Mouse (Mus musculus): ENCODE results near the gene Dnm2. TPM values are rescaled to one million over a fixed set of nuclear protein-coding genes. Genes with fewer than 3 reads are reported as not detected.

The Dnm2 gene
- polyA plus RNA-seq, 1 experiment, result 67.9 TPM

- TF ChIP-seq CTCF (IDR thresholded peaks at IDR 0.05; ENCODE audit: extremely low read depth, insufficient read depth, low read length) (no peak), POLR2A (IDR thresholded peaks at IDR 0.05; ENCODE audit: extremely low read depth, insufficient read depth, low read length) (no peak)
- no peak overlapping the region for H3K27ac ChIP-seq (ENCODE audit: insufficient read depth, low read length)
- H3K4me3 ChIP-seq (ENCODE audit: insufficient read depth, low read length), result peak overlapping the region; percentile 60
- H3K4me1 ChIP-seq (ENCODE audit: control insufficient read depth, insufficient read depth, low read length), result no peaks in the 10 kb centered on the region
Observed at GRCm38 (mm10) chr9:21545916-21546788, 121.4 kb downstream of the Dnm2 start.

- Histone ChIP-seq H3K4me1 (ENCODE audit: control insufficient read depth, insufficient read depth, low read length) (no peaks in the 10 kb centered on the region), H3K4me3 (ENCODE audit: insufficient read depth, low read length) (peak within 1 kb of the TSS; percentile 60), H3K27ac (ENCODE audit: insufficient read depth, low read length) (peak within 1 kb of the TSS; percentile 73; the same call in 1 of the 2 replicates)
- TF ChIP-seq POLR2A (IDR thresholded peaks at IDR 0.05; ENCODE audit: extremely low read depth, insufficient read depth, low read length), result no peak
Observed at GRCm38 (mm10) chr9:21546789-21547074, 122.0 kb downstream of the Dnm2 start, which contains the start of gene Carm1. Gene Carm1 (plus strand): TSS chr9:21546894.

GRCm38 (mm10) chr9:21547075-21547941, 122.6 kb downstream of the Dnm2 start:
- TF ChIP-seq POLR2A (IDR thresholded peaks at IDR 0.05; ENCODE audit: extremely low read depth, insufficient read depth, low read length) (no peak), CTCF (IDR thresholded peaks at IDR 0.05; ENCODE audit: extremely low read depth, insufficient read depth, low read length) (no peak)
- H3K4me3 ChIP-seq (ENCODE audit: insufficient read depth, low read length), result peak overlapping the region; percentile 60
- H3K27ac ChIP-seq (ENCODE audit: insufficient read depth, low read length), result peak overlapping the region; percentile 73; the same call in 1 of the 2 replicates
- no peaks in the 10 kb centered on the region for H3K4me1 ChIP-seq (ENCODE audit: control insufficient read depth, insufficient read depth, low read length)

GRCm38 (mm10) chr9:21551049-21551448, 126.3 kb downstream of the Dnm2 start:
- no peak overlapping the region for H3K27ac ChIP-seq (ENCODE audit: insufficient read depth, low read length)
- no peak overlapping the region for H3K4me3 ChIP-seq (ENCODE audit: insufficient read depth, low read length)
- TF ChIP-seq CTCF (IDR thresholded peaks at IDR 0.05; ENCODE audit: extremely low read depth, insufficient read depth, low read length), result no peak
- TF ChIP-seq POLR2A (IDR thresholded peaks at IDR 0.05; ENCODE audit: extremely low read depth, insufficient read depth, low read length), result no peak
- H3K4me1 ChIP-seq (ENCODE audit: control insufficient read depth, insufficient read depth, low read length), result no peaks in the 10 kb centered on the region

- TF ChIP-seq CTCF (IDR thresholded peaks at IDR 0.05; ENCODE audit: extremely low read depth, insufficient read depth, low read length) (no peak), POLR2A (IDR thresholded peaks at IDR 0.05; ENCODE audit: extremely low read depth, insufficient read depth, low read length) (no peak)
- H3K4me1 ChIP-seq (ENCODE audit: control insufficient read depth, insufficient read depth, low read length), result no peaks in the 10 kb centered on the region
- H3K27ac ChIP-seq (ENCODE audit: insufficient read depth, low read length), result no peak overlapping the region
- no peak overlapping the region for H3K4me3 ChIP-seq (ENCODE audit: insufficient read depth, low read length)
Observed at GRCm38 (mm10) chr9:21553607-21554273, 129.0 kb downstream of the Dnm2 start.

- Histone ChIP-seq H3K4me3 (ENCODE audit: insufficient read depth, low read length) (no peak overlapping the region), H3K27ac (ENCODE audit: insufficient read depth, low read length) (no peak overlapping the region), H3K4me1 (ENCODE audit: control insufficient read depth, insufficient read depth, low read length) (no peaks in the 10 kb centered on the region)
- TF ChIP-seq CTCF (IDR thresholded peaks at IDR 0.05; ENCODE audit: extremely low read depth, insufficient read depth, low read length) (no peak), POLR2A (IDR thresholded peaks at IDR 0.05; ENCODE audit: extremely low read depth, insufficient read depth, low read length) (no peak)
Observed at GRCm38 (mm10) chr9:21555198-21555742, 130.6 kb downstream of the Dnm2 start.

- Histone ChIP-seq H3K27ac (ENCODE audit: insufficient read depth, low read length) (no peak overlapping the region), H3K4me1 (ENCODE audit: control insufficient read depth, insufficient read depth, low read length) (no peaks in the 10 kb centered on the region; the same call in 1 of the 2 replicates), H3K4me3 (ENCODE audit: insufficient read depth, low read length) (no peak overlapping the region)
- TF ChIP-seq CTCF (IDR thresholded peaks at IDR 0.05; ENCODE audit: extremely low read depth, insufficient read depth, low read length) (no peak), POLR2A (IDR thresholded peaks at IDR 0.05; ENCODE audit: extremely low read depth, insufficient read depth, low read length) (no peak)
Observed at GRCm38 (mm10) chr9:21556996-21557395, 132.3 kb downstream of the Dnm2 start.

Other genes with a start within 250 kb of the Dnm2 start
- gene Keap1, start 185.5 kb upstream of the Dnm2 start, polyA plus RNA-seq (2012; rRNA removed), result 62.3 and 65.9 TPM in 2 replicates
- 20.8 and 24.3 TPM in 2 replicates for gene S1pr5, start 176.5 kb upstream of the Dnm2 start, polyA plus RNA-seq (2012; rRNA removed)
- 40.3 and 42.7 TPM in 2 replicates for gene Atg4d, start 159.6 kb upstream of the Dnm2 start, polyA plus RNA-seq (2012; rRNA removed)
- gene Kri1, start 136.9 kb upstream of the Dnm2 start, polyA plus RNA-seq (2012; rRNA removed), result 42.6 and 47.2 TPM in 2 replicates
- 74.1 and 76.9 TPM in 2 replicates for gene Cdkn2d, start 133.5 kb upstream of the Dnm2 start, polyA plus RNA-seq (2012; rRNA removed)
- 2.4 and 2.5 TPM in 2 replicates for gene Ap1m2, start 112.6 kb upstream of the Dnm2 start, polyA plus RNA-seq (2012; rRNA removed)
- gene Slc44a2, start 104.2 kb upstream of the Dnm2 start, polyA plus RNA-seq (2012; rRNA removed), result 54.1 and 55.3 TPM in 2 replicates
- 71.3 and 76.2 TPM in 2 replicates for gene Ilf3, start 57.0 kb upstream of the Dnm2 start, polyA plus RNA-seq (2012; rRNA removed)
- 42.5 and 43.8 TPM in 2 replicates for gene Qtrt1, start 13.1 kb upstream of the Dnm2 start, polyA plus RNA-seq (2012; rRNA removed)
- gene Tmed1, start 85.3 kb downstream of the Dnm2 start, polyA plus RNA-seq (2012; rRNA removed), result 25.0 and 25.5 TPM in 2 replicates
- 0.49 and 0.86 TPM in 2 replicates for gene AB124611, start 101.3 kb downstream of the Dnm2 start, polyA plus RNA-seq (2012; rRNA removed)
- gene Carm1, start 122.0 kb downstream of the Dnm2 start, polyA plus RNA-seq (2012; rRNA removed), result 58.9 and 61.6 TPM in 2 replicates
- gene Timm29, start 167.8 kb downstream of the Dnm2 start, polyA plus RNA-seq (2012; rRNA removed), result 50.4 and 53.2 TPM in 2 replicates
- gene Yipf2, start 167.9 kb downstream of the Dnm2 start, polyA plus RNA-seq (2012; rRNA removed), result 27.6 and 29.1 TPM in 2 replicates
- gene Smarca4, start 191.3 kb downstream of the Dnm2 start, polyA plus RNA-seq (2012; rRNA removed), result 77.3 and 80.3 TPM in 2 replicates